Mouse (Mus musculus) CH12.LX (cell line): ENCODE data around the gene Gtf3c4.

ENCODE experiments used
- CTCF ChIP-seq, 2 experiments: IDR thresholded peaks in 1 of 2; conservative IDR thresholded peaks in 1 of 2; 2 replicates each; pipeline ENCODE4 v1.5.1; 2011 to 2012; ENCODE audit warnings: low read depth in 2 of 2, low read length in 2 of 2, improper control_type of control experiment in 1 of 2, inconsistent platforms in 1 of 2, mild to moderate bottlenecking in 1 of 2, moderate library complexity in 1 of 2
- ETS1 ChIP-seq: conservative IDR thresholded peaks from 2 replicates; pipeline ENCODE4 v1.6.1; 2012; ENCODE audit warnings: low read depth, mild to moderate bottlenecking, inconsistent platforms, low read length, improper control_type of control experiment, moderate library complexity
- HCFC1 ChIP-seq: IDR thresholded peaks from 2 replicates; pipeline ENCODE4 v1.6.1; 2012; ENCODE audit warnings: low read depth, mild to moderate bottlenecking, inconsistent platforms, low read length, improper control_type of control experiment
- JUND ChIP-seq: conservative IDR thresholded peaks from 2 replicates; pipeline ENCODE4 v1.6.1; 2011; ENCODE audit warnings: low read depth, low read length, improper control_type of control experiment
- MYC ChIP-seq: IDR thresholded peaks from 2 replicates; pipeline ENCODE4 v1.6.1; 2011; ENCODE audit warnings: low read depth, mild to moderate bottlenecking, improper control_type of control experiment, low read length
- PAX5 ChIP-seq: IDR thresholded peaks from 2 replicates; pipeline ENCODE4 v1.6.1; 2012; ENCODE audit warnings: low read length, inconsistent platforms, mixed read lengths
- POLR2A ChIP-seq: IDR thresholded peaks from 2 replicates; pipeline ENCODE4 v1.6.1; 2011; ENCODE audit warnings: low read depth, mild to moderate bottlenecking, improper control_type of control experiment, low read length
- USF1 ChIP-seq: IDR thresholded peaks from 2 replicates; pipeline ENCODE4 v1.6.1; 2014; ENCODE audit warnings: low read depth, mild to moderate bottlenecking, inconsistent platforms, low read length, improper control_type of control experiment

GRCm38 (mm10) chr2:28848879-28849278 is 8.7 kb upstream of the Gtf3c4 start:
- TF ChIP-seq USF1 (no peak), POLR2A (no peak), MYC (no peak), CTCF (conservative IDR thresholded peaks at IDR 0.05 in 1 of 2, IDR thresholded peaks at IDR 0.05 in 1 of 2; ENCODE audit: low read depth in 2 of 2, low read length in 2 of 2) (no peak), HCFC1 (no peak), JUND (no peak), PAX5 (no peak), ETS1 (no peak)
